Mouse (Mus musculus): Measurements from ENCODE around the gene Htr2b.
A peak's percentile ranks its signal among the peaks of the same experiment; 100 is the strongest.

Gene Htr2b

GRCm38 (mm10) chr1:86094413-86094812 is 17.4 kb downstream of the Htr2b start:
- DNase-seq (ENCODE audit: low read depth, low spot score): no peak

DNA sequence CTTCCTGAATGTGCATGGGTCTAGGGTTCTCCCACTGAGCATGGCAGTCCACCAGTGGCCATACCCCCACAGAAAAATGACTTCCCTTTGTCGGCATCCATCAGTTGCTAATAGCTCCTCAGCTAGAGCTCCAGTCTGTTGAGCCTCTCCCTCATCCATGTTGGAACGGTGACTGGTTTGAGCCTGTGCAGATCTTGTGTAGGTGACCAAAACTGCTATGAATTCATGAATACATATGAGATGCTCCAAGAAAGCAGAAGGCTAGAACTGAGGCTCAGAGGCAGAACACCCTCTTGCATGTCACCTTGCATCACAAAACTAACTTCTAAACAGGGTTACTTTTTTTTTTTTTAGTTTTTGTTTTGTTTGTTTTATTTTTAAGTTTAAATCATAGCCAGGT is 35.2 kb downstream of the Htr2b start:
- no peak for DNase-seq (ENCODE audit: low read depth, low spot score)

DNA sequence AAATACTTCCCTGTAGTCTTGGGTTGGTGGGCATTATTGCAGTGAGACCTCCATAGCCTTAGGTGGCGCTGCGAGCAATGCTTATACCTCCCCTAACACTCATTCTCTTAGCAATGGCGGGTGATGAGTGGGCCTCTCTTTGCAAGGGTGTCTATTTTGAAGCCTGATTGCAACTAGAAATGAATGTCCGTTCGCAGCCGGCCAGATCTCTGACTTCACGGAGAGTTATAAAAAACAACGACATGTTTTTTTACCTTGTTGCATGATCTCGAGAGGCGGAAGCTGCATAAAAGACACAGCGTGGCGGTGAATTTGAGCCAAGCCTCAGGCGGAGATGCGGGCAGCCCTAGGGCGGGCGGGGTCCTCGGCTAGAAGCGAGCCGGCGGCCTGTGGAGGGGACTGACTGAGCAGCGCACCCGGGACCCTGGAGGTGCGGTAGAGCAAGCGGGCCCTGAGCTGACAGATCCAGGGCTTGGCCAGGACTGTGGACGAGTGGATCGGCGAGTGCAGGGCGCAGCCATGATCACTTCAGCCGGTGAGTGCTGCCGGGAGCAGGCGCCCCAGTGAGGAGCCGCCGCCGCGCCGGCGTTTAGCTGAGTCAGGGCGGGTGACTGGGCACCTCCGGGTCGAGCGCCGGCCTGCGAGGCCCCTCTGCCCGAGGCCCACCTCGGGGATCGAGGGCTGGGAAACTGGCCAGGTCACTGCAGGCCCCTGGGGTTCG is 47.3 kb downstream of the Htr2b start, which contains the start of gene Psmd1:
Psmd1 (plus strand) TSS at position 117 of the 721 bp plus-strand sequence.
- DNase-seq (ENCODE audit: low read depth, low spot score): peak; percentile 86

DNA sequence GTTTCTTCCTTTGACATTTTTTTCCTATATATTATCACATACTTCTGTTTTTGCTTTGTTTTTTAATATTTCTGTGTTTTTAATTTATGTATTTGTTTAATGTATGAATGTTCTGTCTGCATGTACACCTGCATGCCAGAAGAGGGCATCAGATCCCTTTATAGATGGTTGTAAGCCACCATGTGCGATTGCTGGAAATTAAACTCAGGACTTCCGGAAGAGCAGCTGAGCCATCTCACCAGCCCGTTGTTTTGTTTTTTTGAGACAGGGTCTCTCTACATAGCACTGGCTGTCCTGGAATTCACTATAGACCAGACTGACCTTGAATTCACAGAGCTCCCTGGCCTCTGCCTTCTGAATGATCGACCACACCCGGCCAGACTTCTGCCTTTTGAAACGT is 49.2 kb downstream of the Htr2b start:
- no peak for DNase-seq (ENCODE audit: low read depth, low spot score)

DNA sequence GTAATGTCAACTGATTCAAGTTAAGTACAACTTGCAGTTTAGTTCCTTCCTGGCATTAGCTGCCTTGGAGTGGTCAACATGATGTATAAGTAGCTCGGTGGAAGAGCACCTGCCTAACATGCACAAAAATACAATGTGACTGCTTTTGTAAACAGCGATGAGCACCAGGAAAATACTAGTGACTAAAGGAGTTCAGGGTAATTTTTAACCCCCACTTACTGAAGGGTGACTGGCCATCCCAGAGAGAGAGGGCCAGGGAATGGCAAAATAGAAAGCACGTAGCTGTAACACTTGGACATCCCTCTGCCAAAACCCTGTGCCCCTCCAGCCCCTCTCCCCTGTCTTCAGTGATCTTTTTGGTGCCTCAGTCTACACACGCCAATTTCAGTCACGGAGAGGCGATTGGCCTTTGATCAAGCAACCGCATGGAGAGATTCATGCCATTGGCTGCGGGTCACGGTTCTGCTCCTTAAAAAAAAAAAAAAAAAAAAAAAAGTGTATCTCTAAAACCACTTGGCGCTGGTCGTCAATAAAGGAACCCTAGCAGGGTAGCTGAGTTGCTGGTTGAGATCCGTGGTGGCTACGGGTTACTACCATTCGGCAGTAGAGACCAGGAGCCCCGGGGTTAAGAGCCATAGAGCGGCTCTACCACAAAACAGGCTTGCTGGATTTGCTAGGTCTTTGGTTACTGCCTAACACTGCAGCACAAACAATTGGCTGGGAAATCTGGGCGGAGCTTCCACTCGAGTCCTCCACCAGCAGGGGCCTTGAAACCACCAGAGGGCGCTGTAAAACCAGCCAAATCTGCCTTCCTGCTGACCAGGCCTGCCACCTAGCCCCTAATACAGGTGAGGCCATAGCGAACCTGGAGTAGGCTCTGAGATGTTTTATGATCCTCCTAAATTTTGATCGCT is 52.7 kb downstream of the Htr2b start:
- DNase-seq (ENCODE audit: low read depth, low spot score): peak; percentile 87

- no peak for DNase-seq (ENCODE audit: low read depth, low spot score)
Measured at GRCm38 (mm10) chr1:86056284-86056683, 55.5 kb downstream of the Htr2b start.

GRCm38 (mm10) chr1:86054943-86055342 is 56.8 kb downstream of the Htr2b start:
- no peak for DNase-seq (ENCODE audit: low read depth, low spot score)

DNA sequence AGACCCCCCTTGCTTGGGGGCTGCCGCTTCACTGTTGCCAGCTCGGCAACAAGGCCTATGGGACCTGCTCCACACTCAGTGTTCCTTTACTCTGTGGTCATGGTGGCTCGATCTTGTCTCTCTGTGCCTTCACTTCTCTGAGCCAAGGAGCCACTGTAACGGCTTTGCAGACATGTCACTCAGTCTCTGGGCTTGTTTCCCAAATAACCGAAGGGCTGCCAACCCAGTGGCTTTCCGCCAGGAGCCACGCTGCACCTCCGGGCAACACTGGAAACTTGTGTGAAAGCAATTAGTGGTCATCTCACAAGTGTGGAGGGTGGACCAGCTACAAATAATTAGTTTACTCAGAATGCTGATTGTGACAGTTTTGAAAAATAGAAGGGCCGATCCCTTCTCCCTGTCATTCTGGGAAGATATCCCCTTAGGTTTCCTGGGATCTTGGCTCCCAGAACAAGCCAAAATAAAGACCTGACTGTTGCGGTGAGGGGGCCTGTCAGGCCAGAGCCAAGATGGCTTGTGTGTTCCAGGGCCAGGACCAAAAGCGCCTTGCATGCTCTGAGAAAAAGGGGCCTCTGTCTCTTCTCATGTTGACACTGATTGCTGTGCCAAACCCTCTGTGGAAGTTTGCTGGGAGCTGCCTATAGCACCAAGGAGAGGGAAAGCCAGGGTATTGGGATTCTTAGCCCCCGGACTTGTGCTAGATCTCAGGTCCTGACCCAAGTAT is 58.4 kb downstream of the Htr2b start:
- DNase-seq (ENCODE audit: low read depth, low spot score): no peak

Data from embryo, embryonic 11.5 days (tissue).